Mouse (Mus musculus): ENCODE data around the gene Dyrk4. TPM values are rescaled to one million over a fixed set of nuclear protein-coding genes. Genes with fewer than 3 reads are reported as not detected.

The Dyrk4 gene
- total and polyA plus RNA-seq, 3 experiments = 0.04 TPM; not detected in 2

DNA sequence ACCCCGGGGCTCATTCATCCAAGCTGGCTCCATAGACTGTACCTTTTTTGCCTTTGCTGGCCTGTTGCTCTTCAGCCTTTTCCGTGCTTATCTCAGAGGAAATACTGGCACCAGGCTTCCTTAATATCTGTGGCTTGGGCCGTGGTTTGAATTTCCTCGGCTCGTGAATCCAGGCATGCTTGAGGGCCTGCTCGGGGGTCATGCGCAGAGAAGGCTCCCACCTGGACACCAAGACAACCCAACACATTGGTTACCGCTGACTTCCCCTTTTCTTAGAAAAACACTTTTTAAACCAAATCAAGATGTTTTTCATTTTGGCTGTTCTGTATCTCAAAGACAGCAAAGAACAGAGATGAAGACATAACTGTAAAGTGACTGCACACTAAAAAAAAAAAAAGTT is 44.5 kb downstream of the Dyrk4 start:
- Histone ChIP-seq H3K27ac (no peak overlapping the region), H3K4me1 (ENCODE audit: control insufficient read depth, insufficient read depth, low read length) (no peaks in the 10 kb centered on the region), H3K9ac (ENCODE audit: low read depth, low read length) (no peak overlapping the region), H3K79me2 (replicated peaks; ENCODE audit: control insufficient read depth, insufficient read depth, low read length) (no peaks in the 10 kb centered on the region), H3K27me3 (ENCODE audit: control insufficient read depth, insufficient read depth, low read length) (no peaks in the 10 kb centered on the region), H3K4me3 (no peak overlapping the region), H3K36me3 (ENCODE audit: control insufficient read depth, insufficient read depth, low read length) (no peaks in the 10 kb centered on the region)
- DNase-seq = no peak
- intact Hi-C loops (cut with DNase I) = no loop called here
- TF ChIP-seq EP300 (IDR thresholded peaks at IDR 0.05; ENCODE audit: insufficient read depth, low read depth, low read length) (no peak), POLR2A (IDR thresholded peaks at IDR 0.05; ENCODE audit: insufficient read depth, low read depth, low read length) (no peak), CTCF (IDR thresholded peaks at IDR 0.05) (no peak)
- WGBS = 42% methylated on average over 8 of the region's 8 CpGs

DNA sequence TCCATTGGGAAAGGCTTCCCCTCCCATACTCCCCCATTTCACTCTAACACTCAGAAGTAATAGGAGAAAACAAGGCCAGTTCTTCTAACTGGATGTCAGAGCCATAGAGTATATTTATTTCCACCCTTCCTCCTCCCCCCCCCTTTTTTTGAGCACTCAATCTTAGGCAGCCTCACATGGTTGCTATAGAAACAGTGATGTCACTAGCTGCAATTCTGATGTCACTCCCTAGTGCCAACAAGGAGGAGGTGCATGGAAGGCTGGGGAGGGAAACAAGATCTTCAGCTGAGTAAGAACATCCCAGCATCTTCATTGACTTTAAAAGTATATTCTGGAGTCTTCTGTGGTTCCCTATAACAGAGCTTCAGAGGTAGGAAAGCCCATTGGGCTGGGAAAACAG is 68.8 kb downstream of the Dyrk4 start, which contains the start of gene Akap3:
TSS of gene Akap3 (plus strand) at position 218 of the 400 bp plus-strand sequence.
- no peaks in the 10 kb centered on the region for H3K27me3 ChIP-seq (ENCODE audit: control insufficient read depth, insufficient read depth, low read length)
- peaks cover 3% of the 10 kb centered on the region for H3K4me1 ChIP-seq (ENCODE audit: control insufficient read depth, insufficient read depth, low read length)
- H3K4me3 ChIP-seq = no peak within 1 kb of the TSS
- no peak for TF ChIP-seq EP300 (IDR thresholded peaks at IDR 0.05; ENCODE audit: insufficient read depth, low read depth, low read length)
- intact Hi-C loops (cut with DNase I) = no loop called here
- no peak within 1 kb of the TSS for H3K9ac ChIP-seq (ENCODE audit: low read depth, low read length)
- no peak within 1 kb of the TSS for H3K27ac ChIP-seq
- DNase-seq = no peak
- no peaks in the 10 kb centered on the region for H3K36me3 ChIP-seq (ENCODE audit: control insufficient read depth, insufficient read depth, low read length)
- no peaks in the 10 kb centered on the region for H3K79me2 ChIP-seq (replicated peaks; ENCODE audit: control insufficient read depth, insufficient read depth, low read length)

DNA sequence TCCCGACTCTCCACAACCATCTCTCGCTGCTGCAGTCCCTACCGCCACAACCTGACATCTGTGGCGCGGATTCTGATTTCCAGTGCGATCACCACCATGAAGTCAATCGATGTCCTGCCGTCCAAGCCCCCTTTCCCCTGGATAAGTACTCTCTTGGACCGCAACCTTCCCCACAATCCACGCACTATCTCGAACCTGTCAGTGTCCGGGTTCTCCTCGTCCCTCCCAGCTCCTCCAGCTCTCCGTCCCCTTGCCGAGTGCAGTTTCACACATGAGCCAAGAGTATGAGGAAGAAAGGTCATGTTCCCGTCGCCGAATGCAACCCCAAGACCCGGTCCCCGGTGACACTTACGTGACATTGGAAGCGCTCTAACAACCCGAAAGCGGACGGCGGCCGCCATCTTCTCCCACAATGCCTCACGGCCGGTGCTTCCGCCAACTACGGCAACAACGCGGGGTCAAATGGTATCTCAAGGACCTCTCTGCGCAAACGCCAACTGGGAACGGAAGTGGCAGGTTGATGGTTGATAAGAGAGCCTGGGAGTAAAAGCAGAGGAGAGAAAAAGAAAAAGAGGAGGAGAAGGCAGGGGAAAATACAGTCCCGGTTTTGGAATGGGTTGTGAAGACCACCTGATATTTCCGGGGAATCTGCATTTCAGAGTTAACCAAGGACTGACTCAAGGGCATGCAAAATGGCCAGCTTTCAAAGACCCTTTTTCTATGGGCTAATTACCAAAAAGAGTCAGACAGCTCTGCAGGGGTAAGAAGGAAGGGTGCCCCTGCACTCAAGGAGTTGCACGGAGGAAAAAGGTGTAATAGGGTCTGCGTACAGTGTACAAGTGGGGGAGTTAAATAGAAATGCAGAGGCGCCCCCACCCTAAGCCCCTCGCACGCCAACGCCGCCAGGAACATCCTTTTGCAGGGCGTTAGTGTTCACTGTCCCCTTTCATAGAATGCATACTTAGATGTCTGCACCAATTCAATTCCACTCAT is 72.6 kb downstream of the Dyrk4 start, which contains the start of gene Ndufa9:
TSS of gene Ndufa9 (minus strand) at position 425 of the 993 bp plus-strand sequence.
- Histone ChIP-seq H3K27me3 (ENCODE audit: control insufficient read depth, insufficient read depth, low read length) (no peaks in the 10 kb centered on the region), H3K79me2 (replicated peaks; ENCODE audit: control insufficient read depth, insufficient read depth, low read length) (peaks cover 2% of the 10 kb centered on the region; the same call in 1 of the 2 replicates), H3K27ac (peak within 1 kb of the TSS; percentile 85), H3K4me3 (peak within 1 kb of the TSS; percentile 61), H3K36me3 (ENCODE audit: control insufficient read depth, insufficient read depth, low read length) (peaks cover 7% of the 10 kb centered on the region), H3K4me1 (ENCODE audit: control insufficient read depth, insufficient read depth, low read length) (peaks cover 3% of the 10 kb centered on the region), H3K9ac (ENCODE audit: low read depth, low read length) (peak within 1 kb of the TSS; percentile 77)
- peak; percentile 84 for TF ChIP-seq POLR2A (IDR thresholded peaks at IDR 0.05; ENCODE audit: insufficient read depth, low read depth, low read length)
- no peak for TF ChIP-seq CTCF (IDR thresholded peaks at IDR 0.05)
- TF ChIP-seq EP300 (IDR thresholded peaks at IDR 0.05; ENCODE audit: insufficient read depth, low read depth, low read length) = peak; percentile 65
- intact Hi-C loops (cut with DNase I) = loop anchor here (2.0 kb wide), 1 partner anchor 90 kb away; the partner anchor contains the start of genes D6Wsu163e and Rad51ap1
- WGBS = 5% methylated on average over 46 of the region's 46 CpGs
- DNase-seq = peak; percentile 93 to 97

DNA sequence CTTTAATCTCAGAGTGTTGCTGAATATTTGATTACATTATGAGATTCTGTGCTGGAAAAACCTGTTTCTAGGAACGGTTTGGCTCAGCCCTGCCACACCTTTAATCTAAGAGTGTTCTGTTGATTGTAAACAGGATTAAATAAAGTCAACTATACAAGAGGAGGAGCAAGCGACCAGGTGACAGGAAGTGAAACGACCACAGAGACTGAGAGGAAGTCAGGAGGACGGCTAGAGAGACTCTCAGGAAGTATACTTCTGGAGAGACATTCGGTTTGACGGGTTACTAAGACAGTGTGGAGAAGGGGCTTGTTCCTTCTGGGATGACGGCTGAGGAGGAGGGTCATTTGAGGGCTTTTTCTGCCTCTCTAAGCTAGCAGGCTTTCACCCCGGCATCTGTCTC is 85.0 kb downstream of the Dyrk4 start:
- Histone ChIP-seq H3K27me3 (ENCODE audit: control insufficient read depth, insufficient read depth, low read length) (no peaks in the 10 kb centered on the region), H3K4me3 (no peak overlapping the region), H3K27ac (no peak overlapping the region), H3K9ac (ENCODE audit: low read depth, low read length) (no peak overlapping the region), H3K4me1 (ENCODE audit: control insufficient read depth, insufficient read depth, low read length) (no peaks in the 10 kb centered on the region), H3K79me2 (replicated peaks; ENCODE audit: control insufficient read depth, insufficient read depth, low read length) (no peaks in the 10 kb centered on the region), H3K36me3 (ENCODE audit: control insufficient read depth, insufficient read depth, low read length) (no peaks in the 10 kb centered on the region)
- intact Hi-C loops (cut with DNase I) = no loop called here
- WGBS = 57% methylated on average over 8 of the region's 8 CpGs
- no peak for DNase-seq
- TF ChIP-seq EP300 (IDR thresholded peaks at IDR 0.05; ENCODE audit: insufficient read depth, low read depth, low read length) (no peak), POLR2A (IDR thresholded peaks at IDR 0.05; ENCODE audit: insufficient read depth, low read depth, low read length) (no peak), CTCF (IDR thresholded peaks at IDR 0.05) (no peak)

Other genes with a start within 250 kb of the Dyrk4 start
- 1 to 10 TPM; 1.2 TPM for gene Kcna6, start 181.2 kb downstream of the Dyrk4 start, total RNA-seq (2021)
- gene Kcna6, start 181.2 kb downstream of the Dyrk4 start, polyA plus RNA-seq (2012; rRNA removed) = 1.1 and 1.2 TPM in 2 replicates
- gene Ndufa9, start 72.7 kb downstream of the Dyrk4 start, total RNA-seq (2021) = 100 to 1,000 TPM; 667 to 776 TPM
- 522 and 660 TPM in 2 replicates for gene Ndufa9, start 72.7 kb downstream of the Dyrk4 start, polyA plus RNA-seq (2012; rRNA removed)
- gene Akap3, start 68.7 kb downstream of the Dyrk4 start, total RNA-seq (2021) = not detected
- 0.15 and 0.21 TPM in 2 replicates for gene Akap3, start 68.7 kb downstream of the Dyrk4 start, polyA plus RNA-seq (2012; rRNA removed)
- under 1 TPM; 0.36 to 0.44 TPM for gene Rad51ap1, start 17.7 kb upstream of the Dyrk4 start, total RNA-seq (2021)
- 0.82 and 2.4 TPM in 2 replicates for gene Rad51ap1, start 17.7 kb upstream of the Dyrk4 start, polyA plus RNA-seq (2012; rRNA removed)
- 10 to 100 TPM; 11.0 to 11.3 TPM for gene D6Wsu163e, start 18.1 kb upstream of the Dyrk4 start, total RNA-seq (2021)
- gene D6Wsu163e, start 18.1 kb upstream of the Dyrk4 start, polyA plus RNA-seq (2012; rRNA removed) = 3.8 and 8.1 TPM in 2 replicates
- gene Fgf6, start 93.7 kb upstream of the Dyrk4 start, total RNA-seq (2021) = under 1 TPM; 0.37 to 0.57 TPM
- gene Fgf6, start 93.7 kb upstream of the Dyrk4 start, polyA plus RNA-seq (2012; rRNA removed) = 0.26 and 0.39 TPM in 2 replicates
- not detected for gene Fgf23, start 151.1 kb upstream of the Dyrk4 start, total RNA-seq (2021)
- not detected in 2 replicates for gene Fgf23, start 151.1 kb upstream of the Dyrk4 start, polyA plus RNA-seq (2012; rRNA removed)
- 10 to 100 TPM; 50.0 to 59.7 TPM for gene Tigar, start 187.7 kb upstream of the Dyrk4 start, total RNA-seq (2021)
- gene Tigar, start 187.7 kb upstream of the Dyrk4 start, polyA plus RNA-seq (2012; rRNA removed) = 18.0 and 29.0 TPM in 2 replicates
- gene Ccnd2, start 230.4 kb upstream of the Dyrk4 start, total RNA-seq (2021) = 100 to 1,000 TPM; 132 to 139 TPM
- gene Ccnd2, start 230.4 kb upstream of the Dyrk4 start, polyA plus RNA-seq (2012; rRNA removed) = 46.2 and 53.4 TPM in 2 replicates